Mouse (Mus musculus): ENCODE results near the gene Aadacl2.

Aadacl2 gene

GRCm38 (mm10) chr3:60006443-60006842, at the start of gene Aadacl2:
Gene Aadacl2 (plus strand): TSS chr3:60006743.
- DNase-seq (ENCODE audit: low read depth, low spot score) = no peak

- no peak for DNase-seq (ENCODE audit: low read depth, low spot score)
These were observed 35.7 kb upstream of the Aadacl2 start for GRCm38 (mm10) chr3:59970891-59971290.

- no peak for DNase-seq (ENCODE audit: low read depth, low spot score)
These were observed 32.0 kb upstream of the Aadacl2 start for GRCm38 (mm10) chr3:59974591-59974990.

GRCm38 (mm10) chr3:60003622-60004021, 2.9 kb upstream of the Aadacl2 start:
- no peak for DNase-seq (ENCODE audit: low read depth, low spot score)

- no peak for DNase-seq (ENCODE audit: low read depth, low spot score)
These were observed 18.9 kb downstream of the Aadacl2 start, which contains the start of gene Aadac for GRCm38 (mm10) chr3:60025417-60025816. Gene Aadac (plus strand): TSS chr3:60025717.

- DNase-seq (ENCODE audit: low read depth, low spot score) = no peak
These were observed 25.0 kb downstream of the Aadacl2 start for GRCm38 (mm10) chr3:60031511-60031910.

GRCm38 (mm10) chr3:60046221-60046913, 39.8 kb downstream of the Aadacl2 start:
- DNase-seq (ENCODE audit: low read depth, low spot score) = no peak

- DNase-seq (ENCODE audit: low read depth, low spot score) = no peak
These were observed 46.8 kb downstream of the Aadacl2 start for GRCm38 (mm10) chr3:60053231-60053927.

- DNase-seq (ENCODE audit: low read depth, low spot score) = no peak
These were observed 47.4 kb downstream of the Aadacl2 start for GRCm38 (mm10) chr3:60053931-60054330.

- DNase-seq (ENCODE audit: low read depth, low spot score) = no peak
These were observed 49.9 kb downstream of the Aadacl2 start for GRCm38 (mm10) chr3:60056451-60056850.

GRCm38 (mm10) chr3:60057070-60057808, 50.7 kb downstream of the Aadacl2 start:
- DNase-seq (ENCODE audit: low read depth, low spot score) = no peak

- DNase-seq (ENCODE audit: low read depth, low spot score) = no peak
These were observed 51.2 kb downstream of the Aadacl2 start for GRCm38 (mm10) chr3:60057809-60058082.
